Mouse (Mus musculus) brain, adult 10 weeks (tissue): ENCODE measurements around the gene Tex44. TPM values are rescaled to one million over a fixed set of nuclear protein-coding genes. Genes with fewer than 3 reads are reported as not detected.

Source experiments
- polyA plus RNA-seq: library from polyadenylated mRNA; stranded (reverse); fragments of 350-450 nt; fragmentation: Illumina TruSeq; extraction: RNeasy Lipid Tissue Mini Kit (QIAGEN cat#74804); gene quantifications from one replicate; pipeline ENCODE4 v1.2.3, GENCODE M21; 2015; ENCODE audit warnings: low read depth, low replicate concordance

Gene Tex44
- polyA plus RNA-seq = not detected

GRCm38 (mm10) chr1:86426128-86426527 is at the start of gene Tex44, which contains the start of gene Nmur1:
Tex44 (plus strand) TSS chr1:86426329.
Nmur1 (minus strand) TSS chr1:86426228.

Other genes starting within 250 kb of the Tex44 start
- gene B3gnt7, start 123.5 kb upstream of the Tex44 start, polyA plus RNA-seq = 0.67 TPM
- 140 TPM for gene Ncl, start 66.9 kb upstream of the Tex44 start, polyA plus RNA-seq
- gene Nmur1, start 101 bp upstream of the Tex44 start, polyA plus RNA-seq = not detected
- 686 TPM for gene Ptma, start 100.4 kb downstream of the Tex44 start, polyA plus RNA-seq
- gene Pde6d, start 156.3 kb downstream of the Tex44 start, polyA plus RNA-seq = 81.4 TPM
- 21.0 TPM for gene Cops7b, start 156.6 kb downstream of the Tex44 start, polyA plus RNA-seq
- gene Nppc, start 244.2 kb downstream of the Tex44 start, polyA plus RNA-seq = 6.6 TPM